Mouse (Mus musculus) embryonic facial prominence, embryonic 15.5 days (tissue): ENCODE data around the gene Skap1. TPM values are rescaled to one million over a fixed set of nuclear protein-coding genes. Genes with fewer than 3 reads are reported as not detected.
"Not testable (repeated sequence)": the region's sequence is repeated elsewhere in the genome, so short reads cannot be mapped to it uniquely, and the experiment has no call there.

Experiments used
- ATAC-seq: fragments of 200-750 bp; cut with Nextera tagmentation; 2 replicates; pipeline ENCODE4 v1.8.0; 2017; ENCODE audit warnings: low read depth, moderate TSS enrichment; ENCODE audit not compliant: insufficient number of reproducible peaks, low FRiP score, low TSS enrichment
- H3K27ac ChIP-seq: fragments of 300-500 bp; sonication (generic); replicated peaks from 2 replicates; pipeline ENCODE4 v1.5.1; 2015; ENCODE audit warnings: mild to moderate bottlenecking, inconsistent platforms
- H3K27me3 ChIP-seq: fragments of 300-500 bp; sonication (generic); 2 replicates; pipeline ENCODE4 v1.6.1; 2015; ENCODE audit warnings: inconsistent platforms
- H3K36me3 ChIP-seq: fragments of 300-500 bp; sonication (generic); 2 replicates; pipeline ENCODE4 v1.6.1; 2015; ENCODE audit warnings: mild to moderate bottlenecking, inconsistent platforms
- H3K4me1 ChIP-seq: fragments of 300-500 bp; sonication (generic); 2 replicates; pipeline ENCODE4 v1.6.1; 2015; ENCODE audit warnings: inconsistent platforms
- H3K4me2 ChIP-seq: fragments of 300-500 bp; sonication (generic); replicated peaks from 2 replicates; pipeline ENCODE4 v1.6.1; 2015; ENCODE audit warnings: mild to moderate bottlenecking, inconsistent platforms
- H3K4me3 ChIP-seq: fragments of 300-500 bp; sonication (generic); replicated peaks from 2 replicates; pipeline ENCODE4 v1.5.1; 2015; ENCODE audit warnings: mild to moderate bottlenecking, inconsistent platforms
- H3K9ac ChIP-seq: fragments of 300-500 bp; sonication (generic); 2 replicates; pipeline ENCODE4 v1.6.1; 2015; ENCODE audit warnings: inconsistent platforms
- H3K9me3 ChIP-seq: fragments of 300-500 bp; sonication (generic); replicated peaks from 2 replicates; pipeline ENCODE4 v1.6.1; 2016; ENCODE audit warnings: inconsistent platforms
- WGBS: fragments of 180-500 bp; shearing (Covaris S2); methylation state at CpG from one replicate; pipeline ENCODE4 v1.1.7; 2015; 5-methylcytosine and 5-hydroxymethylcytosine counted together
- polyA plus RNA-seq: library from polyadenylated mRNA; unstranded; fragments of >200 nt; fragmentation: Nextera tagmentation; extraction: Ambion mirVana; gene quantifications from 2 replicates; pipeline ENCODE4 v1.2.1, GENCODE M21; 2015

Gene Skap1
- polyA plus RNA-seq, 1 experiment from 2014 or later, result 2.3 TPM

GRCm38 (mm10) chr11:96703813-96704212 is 239.4 kb downstream of the Skap1 start:
- ATAC-seq, result no peak

GRCm38 (mm10) chr11:96711268-96711667 is 246.9 kb downstream of the Skap1 start:
- Histone ChIP-seq H3K36me3 (no peaks in the 10 kb centered on the region), H3K4me2 (no peak overlapping the region), H3K4me3 (no peak overlapping the region), H3K27me3 (no peaks in the 10 kb centered on the region), H3K9me3 (no peaks in the 10 kb centered on the region), H3K9ac (no peak overlapping the region), H3K4me1 (no peaks in the 10 kb centered on the region), H3K27ac (no peak overlapping the region)
- ATAC-seq, result no peak
- WGBS, result 58% methylated on average over 5 of the region's 5 CpGs

More at GRCm38 (mm10) chr11:96703813-96704212, 239.4 kb downstream of the Skap1 start:
- no peaks in the 10 kb centered on the region; the same call in 1 of the 2 replicates for H3K27me3 ChIP-seq
- no peaks in the 10 kb centered on the region for H3K4me1 ChIP-seq
- no peaks in the 10 kb centered on the region for H3K36me3 ChIP-seq
- no peak overlapping the region for H3K4me2 ChIP-seq
- WGBS, result 77% methylated on average over 8 of the region's 8 CpGs
- no peaks in the 10 kb centered on the region for H3K9me3 ChIP-seq
- H3K9ac ChIP-seq, result no peak overlapping the region
- H3K4me3 ChIP-seq, result no peak overlapping the region
- H3K27ac ChIP-seq, result no peak overlapping the region

DNA sequence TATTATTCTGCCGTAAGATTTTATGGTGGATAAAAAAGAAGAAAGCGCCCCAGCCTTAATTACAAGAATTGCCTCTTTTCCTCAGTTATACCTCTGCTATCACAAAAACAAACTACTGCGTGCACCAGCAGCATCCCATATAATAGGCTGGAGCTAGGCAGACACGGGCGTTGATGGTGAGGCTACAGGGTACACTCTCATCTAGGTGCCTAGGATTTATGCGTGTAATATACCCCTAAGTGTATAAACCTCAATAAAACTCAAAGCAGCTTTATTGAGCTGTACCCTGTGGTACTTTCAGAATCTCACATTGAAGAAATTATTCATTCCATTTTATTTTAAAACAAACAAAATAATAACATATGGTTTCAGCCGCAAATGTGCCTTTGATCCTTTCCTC is 247.3 kb downstream of the Skap1 start:
- Histone ChIP-seq H3K9me3 (no peaks in the 10 kb centered on the region), H3K9ac (no peak overlapping the region), H3K4me2 (no peak overlapping the region), H3K36me3 (no peaks in the 10 kb centered on the region), H3K4me1 (no peaks in the 10 kb centered on the region), H3K27me3 (no peaks in the 10 kb centered on the region), H3K27ac (no peak overlapping the region), H3K4me3 (no peak overlapping the region)
- WGBS, result 61% methylated on average over 7 of the region's 7 CpGs
- ATAC-seq, result no peak

DNA sequence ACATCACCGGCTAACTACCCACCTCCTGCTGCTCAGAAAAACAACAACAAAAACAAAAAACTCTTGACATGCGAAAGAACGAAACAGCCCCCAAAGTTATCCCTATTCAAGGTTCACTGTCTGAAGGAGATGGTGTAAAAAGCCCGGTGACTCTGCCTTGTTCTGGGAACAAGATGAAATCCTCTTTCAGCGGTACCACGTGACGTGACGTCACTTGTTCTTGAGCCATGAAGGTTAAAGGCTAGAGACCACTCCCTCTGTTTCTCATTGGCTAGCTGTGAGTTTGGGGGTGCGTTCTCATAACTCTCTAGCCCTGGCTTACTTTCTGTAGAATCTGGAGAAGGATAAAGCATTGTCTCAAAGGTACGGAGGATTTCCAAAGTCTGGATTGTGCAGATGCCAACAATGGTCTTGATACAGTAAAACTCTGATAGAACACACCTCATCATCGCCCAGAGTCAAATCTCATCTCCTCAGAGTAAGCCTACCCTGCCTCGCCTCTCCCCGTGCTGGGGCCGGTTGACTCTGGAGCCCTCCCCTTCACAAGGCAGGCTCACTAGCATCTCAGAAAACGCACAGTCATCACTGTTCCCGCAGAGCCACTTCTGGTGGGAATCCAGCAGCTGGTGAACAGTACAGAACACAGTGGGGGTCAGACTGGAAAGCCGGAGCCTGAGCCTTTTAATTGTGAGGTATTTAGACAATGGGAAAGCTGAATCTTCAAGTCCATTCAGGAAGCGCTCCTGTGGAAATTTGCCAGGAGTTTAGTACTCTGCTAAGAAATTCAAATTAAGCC is 249.0 kb downstream of the Skap1 start:
- Histone ChIP-seq H3K4me2 (no peak overlapping the region), H3K4me3 (no peak overlapping the region), H3K9me3 (no peaks in the 10 kb centered on the region), H3K27me3 (no peaks in the 10 kb centered on the region), H3K9ac (no peak overlapping the region), H3K27ac (no peak overlapping the region), H3K36me3 (no peaks in the 10 kb centered on the region), H3K4me1 (no peaks in the 10 kb centered on the region)
- 53% methylated on average over 18 of the region's 18 CpGs for WGBS
- no peak for ATAC-seq

DNA sequence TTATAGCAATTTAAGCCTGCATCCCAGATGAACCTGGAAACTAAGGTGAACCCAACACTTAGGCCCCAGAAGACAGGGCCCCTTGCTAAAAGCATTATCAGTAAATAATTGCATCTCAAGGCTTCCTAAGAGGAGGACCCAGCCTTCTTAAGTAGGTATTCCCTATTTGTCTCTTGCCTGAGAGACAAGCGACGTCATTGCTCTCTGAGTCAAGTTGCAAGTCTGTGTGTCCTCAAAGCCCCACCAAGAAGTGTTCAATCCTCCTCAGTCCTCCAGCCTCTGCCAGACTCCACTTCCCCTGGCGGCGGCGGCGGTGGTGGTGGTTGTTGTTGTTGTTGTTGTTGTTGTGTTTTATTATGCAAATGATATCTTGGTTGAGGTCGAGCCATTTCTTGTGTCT is 249.6 kb downstream of the Skap1 start:
- no peak overlapping the region for H3K9ac ChIP-seq
- no peak overlapping the region for H3K4me3 ChIP-seq
- ATAC-seq, result no peak
- no peak overlapping the region for H3K27ac ChIP-seq
- no peaks in the 10 kb centered on the region for H3K36me3 ChIP-seq
- WGBS, result 72% methylated on average over 7 of the region's 7 CpGs
- H3K27me3 ChIP-seq, result no peaks in the 10 kb centered on the region
- H3K4me2 ChIP-seq, result no peak overlapping the region
- H3K4me1 ChIP-seq, result no peaks in the 10 kb centered on the region
- no peaks in the 10 kb centered on the region for H3K9me3 ChIP-seq

DNA sequence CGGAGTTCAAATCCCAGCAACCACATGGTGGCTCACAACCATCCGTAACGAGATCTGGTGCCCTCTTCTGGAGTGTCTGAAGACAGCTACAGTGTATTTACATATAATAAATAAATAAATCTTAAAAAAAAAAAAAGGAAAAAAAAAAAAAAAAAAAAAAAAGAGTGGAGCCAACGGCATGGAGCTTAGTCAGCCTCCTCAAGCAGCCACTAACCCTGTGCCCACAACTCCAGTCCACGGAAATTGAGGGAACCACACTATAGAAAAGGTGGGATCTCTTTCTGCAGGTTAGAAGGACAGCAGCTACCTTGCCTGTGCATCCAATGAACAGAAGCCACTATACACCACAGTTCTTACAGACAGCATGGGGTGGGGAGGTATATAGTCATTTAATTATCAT is 250.8 kb downstream of the Skap1 start:
- not testable (repeated sequence) for H3K4me1 ChIP-seq, H3K27ac ChIP-seq, H3K36me3 ChIP-seq, H3K4me3 ChIP-seq, ATAC-seq, H3K9me3 ChIP-seq, H3K27me3 ChIP-seq, H3K4me2 ChIP-seq, H3K9ac ChIP-seq
- WGBS, result 76% methylated on average over 5 of the region's 5 CpGs

GRCm38 (mm10) chr11:96718609-96719008 is 254.2 kb downstream of the Skap1 start:
- Histone ChIP-seq H3K9ac (no peak overlapping the region), H3K9me3 (no peaks in the 10 kb centered on the region), H3K4me3 (no peak overlapping the region), H3K4me1 (no peaks in the 10 kb centered on the region), H3K27me3 (no peaks in the 10 kb centered on the region), H3K27ac (no peak overlapping the region), H3K36me3 (no peaks in the 10 kb centered on the region), H3K4me2 (no peak overlapping the region)
- 52% methylated on average over 7 of the region's 7 CpGs for WGBS
- ATAC-seq, result no peak

- 68% methylated on average over 1 of the region's 1 CpGs for WGBS
- Histone ChIP-seq H3K9ac (no peak overlapping the region), H3K36me3 (no peaks in the 10 kb centered on the region), H3K4me2 (no peak overlapping the region), H3K4me1 (no peaks in the 10 kb centered on the region), H3K27me3 (no peaks in the 10 kb centered on the region), H3K27ac (no peak overlapping the region), H3K9me3 (no peaks in the 10 kb centered on the region), H3K4me3 (no peak overlapping the region)
- no peak for ATAC-seq
These were observed 261.4 kb downstream of the Skap1 start for GRCm38 (mm10) chr11:96725833-96726232.

DNA sequence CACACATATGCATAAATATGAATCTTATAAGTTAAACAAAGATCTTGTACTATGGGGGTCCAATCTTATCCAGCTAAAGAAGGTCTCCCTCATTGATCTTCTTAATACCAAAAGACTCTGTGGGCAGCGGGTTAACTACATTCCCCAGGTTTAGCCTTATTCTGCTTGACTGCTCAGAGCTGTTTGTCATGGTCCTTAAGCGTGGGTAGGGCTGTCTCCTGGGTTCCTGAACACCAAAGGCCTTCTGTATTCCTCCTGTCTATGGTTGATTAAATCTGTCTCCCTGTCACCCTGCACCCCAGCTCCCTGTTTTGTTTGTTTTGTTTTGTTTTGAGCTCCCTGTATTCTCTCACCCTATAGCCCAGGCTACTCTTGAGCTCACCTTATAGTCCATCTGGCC is 264.2 kb downstream of the Skap1 start:
- ATAC-seq, result no peak
- no peak overlapping the region for H3K4me3 ChIP-seq
- H3K27me3 ChIP-seq, result no peaks in the 10 kb centered on the region; the same call in 1 of the 2 replicates
- no peaks in the 10 kb centered on the region for H3K4me1 ChIP-seq
- no peaks in the 10 kb centered on the region for H3K36me3 ChIP-seq
- H3K9me3 ChIP-seq, result no peaks in the 10 kb centered on the region
- H3K9ac ChIP-seq, result no peak overlapping the region
- no peak overlapping the region for H3K4me2 ChIP-seq
- 57% methylated on average over 2 of the region's 2 CpGs for WGBS
- no peak overlapping the region for H3K27ac ChIP-seq

DNA sequence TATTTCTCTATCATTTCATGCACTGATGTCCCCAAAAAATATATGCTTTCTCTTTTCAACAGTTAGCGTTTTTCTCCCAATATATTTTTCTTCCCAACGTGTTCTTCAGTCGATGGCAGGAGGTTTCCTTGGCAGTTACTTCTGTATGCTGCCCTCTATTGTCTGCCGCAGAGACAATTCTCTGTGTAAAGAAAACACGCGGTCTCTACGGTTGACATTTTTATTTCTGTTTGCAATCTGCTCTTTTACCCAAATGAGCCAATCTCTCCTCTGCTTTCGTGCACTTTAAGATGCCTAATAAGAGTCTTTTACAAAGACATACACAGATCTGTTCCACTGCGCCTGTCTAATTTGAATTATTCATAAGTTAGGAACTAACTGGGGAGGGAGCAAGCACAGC is 265.1 kb downstream of the Skap1 start:
- Histone ChIP-seq H3K9me3 (no peaks in the 10 kb centered on the region), H3K36me3 (no peaks in the 10 kb centered on the region), H3K9ac (no peak overlapping the region), H3K4me1 (no peaks in the 10 kb centered on the region), H3K27ac (no peak overlapping the region), H3K4me3 (no peak overlapping the region), H3K27me3 (no peaks in the 10 kb centered on the region; the same call in 1 of the 2 replicates), H3K4me2 (no peak overlapping the region)
- WGBS, result 46% methylated on average over 9 of the region's 9 CpGs
- no peak for ATAC-seq

DNA sequence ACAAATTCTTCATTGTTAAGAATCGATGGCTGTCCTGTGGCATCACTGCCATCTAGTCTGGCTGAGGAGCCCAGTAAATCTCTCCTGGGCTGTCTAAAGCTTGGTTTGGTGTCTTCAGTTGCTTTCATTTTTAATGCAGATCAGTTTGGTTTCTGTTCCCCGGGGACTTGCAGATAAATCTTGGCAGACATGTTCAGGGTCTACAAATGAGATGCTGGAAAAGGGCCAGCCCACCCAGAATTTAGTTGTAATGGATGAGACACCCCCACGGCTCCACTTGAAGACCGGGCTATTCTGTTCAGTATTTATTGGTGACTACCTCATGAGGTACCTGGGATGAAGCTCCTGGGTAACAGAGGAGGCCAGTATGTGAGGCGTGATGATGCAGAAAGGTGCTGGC is 265.9 kb downstream of the Skap1 start:
- H3K27ac ChIP-seq, result no peak overlapping the region
- H3K4me1 ChIP-seq, result no peaks in the 10 kb centered on the region
- no peak overlapping the region for H3K4me2 ChIP-seq
- H3K9me3 ChIP-seq, result no peaks in the 10 kb centered on the region
- no peaks in the 10 kb centered on the region; the same call in 1 of the 2 replicates for H3K27me3 ChIP-seq
- ATAC-seq, result no peak
- 74% methylated on average over 5 of the region's 5 CpGs for WGBS
- H3K36me3 ChIP-seq, result no peaks in the 10 kb centered on the region
- H3K4me3 ChIP-seq, result no peak overlapping the region
- no peak overlapping the region for H3K9ac ChIP-seq

GRCm38 (mm10) chr11:96732657-96733056 is 268.3 kb downstream of the Skap1 start:
- no peaks in the 10 kb centered on the region for H3K9me3 ChIP-seq
- peaks cover 12% of the 10 kb centered on the region for H3K27me3 ChIP-seq
- no peak overlapping the region for H3K4me2 ChIP-seq
- H3K36me3 ChIP-seq, result no peaks in the 10 kb centered on the region
- no peak for ATAC-seq
- no peak overlapping the region for H3K4me3 ChIP-seq
- 39% methylated on average over 4 of the region's 4 CpGs for WGBS
- no peak overlapping the region for H3K9ac ChIP-seq
- peaks cover 4% of the 10 kb centered on the region; the same call in 1 of the 2 replicates for H3K4me1 ChIP-seq
- H3K27ac ChIP-seq, result no peak overlapping the region
